Mouse (Mus musculus): Measurements from ENCODE around the gene Hist1h3b. TPM values are rescaled to one million over a fixed set of nuclear protein-coding genes. Genes with fewer than 3 reads are reported as not detected.

Hist1h3b gene
- polyA plus RNA-seq (2012; rRNA removed), result 36.8 and 58.4 TPM in 2 replicates

GRCm38 (mm10) chr13:23752067-23752741 lies at the start of gene Hist1h3b:
Gene Hist1h3b, plus strand, starts transcription at chr13:23752267.

GRCm38 (mm10) chr13:23710374-23711089 lies 41.5 kb upstream of the Hist1h3b start, which contains the start of gene Hfe:
Gene Hfe, minus strand, starts transcription at chr13:23710854.

GRCm38 (mm10) chr13:23738677-23739068 lies 13.4 kb upstream of the Hist1h3b start, which contains the start of gene Hist1h1c:
Gene Hist1h1c, plus strand, starts transcription at chr13:23738808.

GRCm38 (mm10) chr13:23745381-23746161 lies 6.5 kb upstream of the Hist1h3b start, which contains the start of gene Hist1h3c:
Gene Hist1h3c, minus strand, starts transcription at chr13:23745602.

GRCm38 (mm10) chr13:23746201-23747080 lies 5.6 kb upstream of the Hist1h3b start, which contains the start of gene Hist1h2bb:
Gene Hist1h2bb, plus strand, starts transcription at chr13:23746734.

GRCm38 (mm10) chr13:23750839-23751477 lies 1.1 kb upstream of the Hist1h3b start, which contains the start of gene Hist1h2ab:
Gene Hist1h2ab, plus strand, starts transcription at chr13:23751126.

DNA sequence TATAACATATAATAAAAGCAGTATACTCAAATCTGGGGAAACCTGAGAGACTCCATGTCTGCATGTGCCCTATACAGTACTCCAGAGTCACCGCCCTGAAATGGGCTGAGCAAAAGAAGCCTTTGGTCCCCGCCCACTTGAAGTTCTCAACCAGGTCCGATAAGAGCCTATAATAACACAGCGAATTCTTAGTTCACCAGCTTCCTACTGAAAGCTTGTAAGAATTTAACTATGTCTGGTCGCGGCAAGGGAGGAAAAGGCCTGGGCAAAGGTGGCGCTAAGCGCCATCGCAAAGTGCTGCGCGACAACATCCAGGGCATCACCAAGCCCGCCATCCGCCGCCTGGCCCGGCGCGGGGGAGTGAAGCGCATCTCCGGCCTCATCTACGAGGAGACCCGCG lies 4.7 kb downstream of the Hist1h3b start, which contains the start of gene Hist1h4b:
Gene Hist1h4b, plus strand, starts transcription at position 224 of the 400 bp plus-strand sequence.

GRCm38 (mm10) chr13:23760972-23761864 lies 9.2 kb downstream of the Hist1h3b start, which contains the start of gene Hist1h4a:
Gene Hist1h4a, minus strand, starts transcription at chr13:23761230.

DNA sequence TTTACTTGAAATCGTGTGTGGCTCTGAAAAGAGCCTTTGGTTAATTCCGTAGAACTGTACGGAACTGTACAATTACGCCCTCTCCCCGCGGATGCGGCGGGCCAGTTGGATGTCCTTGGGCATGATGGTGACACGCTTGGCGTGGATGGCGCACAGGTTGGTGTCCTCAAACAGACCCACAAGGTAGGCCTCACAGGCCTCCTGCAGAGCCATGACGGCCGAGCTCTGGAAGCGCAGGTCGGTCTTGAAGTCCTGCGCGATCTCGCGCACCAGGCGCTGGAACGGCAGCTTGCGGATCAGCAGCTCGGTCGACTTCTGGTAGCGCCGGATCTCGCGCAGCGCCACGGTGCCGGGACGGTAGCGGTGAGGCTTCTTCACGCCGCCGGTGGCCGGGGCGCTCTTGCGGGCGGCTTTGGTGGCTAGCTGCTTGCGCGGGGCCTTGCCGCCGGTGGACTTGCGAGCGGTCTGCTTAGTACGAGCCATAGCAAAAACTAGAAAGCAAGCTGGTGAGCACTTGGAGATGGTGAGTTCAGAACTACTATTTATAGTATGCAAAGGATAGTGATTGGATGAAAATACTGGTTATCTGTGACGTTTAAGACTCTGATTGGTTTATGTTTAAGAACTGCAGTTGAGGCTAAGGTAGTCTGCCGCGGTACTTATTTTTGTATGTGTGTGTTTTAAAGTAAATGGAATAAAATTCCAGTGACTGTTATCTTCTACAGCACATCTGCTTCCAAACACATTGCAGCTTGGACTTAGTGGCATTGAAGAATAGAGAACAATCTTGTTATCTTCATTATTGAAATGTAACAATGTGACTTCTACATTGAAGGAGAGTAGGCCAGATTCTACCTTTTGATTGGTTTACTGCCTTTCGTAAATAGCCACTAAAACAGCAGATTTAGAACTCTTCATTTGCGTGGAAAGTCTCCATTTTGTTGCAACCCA lies 10.1 kb downstream of the Hist1h3b start, which contains the start of gene Hist1h3a:
Gene Hist1h3a, minus strand, starts transcription at position 516 of the 951 bp plus-strand sequence.

DNA sequence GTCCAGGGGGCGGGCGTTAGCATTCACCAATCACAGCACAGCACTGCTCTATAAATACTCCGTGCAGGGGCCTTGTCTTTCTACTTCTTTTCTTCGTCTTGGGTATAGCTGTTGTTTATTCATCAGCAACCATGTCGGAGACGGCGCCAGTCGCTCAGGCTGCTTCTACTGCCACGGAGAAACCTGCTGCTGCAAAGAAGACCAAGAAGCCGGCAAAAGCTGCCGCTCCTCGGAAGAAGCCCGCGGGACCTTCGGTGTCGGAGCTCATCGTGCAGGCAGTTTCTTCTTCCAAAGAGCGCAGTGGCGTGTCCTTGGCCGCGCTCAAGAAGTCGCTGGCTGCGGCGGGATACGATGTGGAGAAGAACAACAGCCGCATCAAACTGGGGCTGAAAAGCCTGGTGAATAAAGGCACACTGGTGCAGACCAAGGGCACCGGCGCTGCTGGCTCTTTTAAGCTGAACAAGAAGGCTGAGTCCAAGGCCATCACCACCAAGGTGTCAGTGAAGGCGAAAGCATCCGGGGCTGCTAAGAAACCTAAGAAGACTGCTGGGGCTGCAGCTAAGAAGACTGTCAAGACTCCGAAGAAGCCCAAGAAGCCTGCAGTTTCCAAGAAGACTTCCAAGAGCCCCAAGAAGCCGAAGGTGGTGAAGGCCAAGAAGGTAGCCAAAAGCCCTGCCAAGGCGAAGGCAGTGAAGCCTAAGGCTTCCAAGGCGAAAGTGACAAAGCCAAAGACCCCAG lies 11.7 kb downstream of the Hist1h3b start, which contains the start of gene Hist1h1a:
Gene Hist1h1a, plus strand, starts transcription at position 81 of the 738 bp plus-strand sequence.

GRCm38 (mm10) chr13:23769613-23770012 lies 17.5 kb downstream of the Hist1h3b start, which contains the start of gene Trim38:
Gene Trim38, plus strand, starts transcription at chr13:23769913.

Other genes starting within 250 kb of the Hist1h3b start
- gene Hist1h4h, start 221.2 kb upstream of the Hist1h3b start, polyA plus RNA-seq (2012; rRNA removed), result 61.1 and 64.4 TPM in 2 replicates
- 294 and 1,013 TPM in 2 replicates for gene Hist1h2af, start 218.4 kb upstream of the Hist1h3b start, polyA plus RNA-seq (2012; rRNA removed)
- 48.3 and 64.0 TPM in 2 replicates for gene Hist1h3g, start 216.8 kb upstream of the Hist1h3b start, polyA plus RNA-seq (2012; rRNA removed)
- gene Hist1h2bh, start 208.9 kb upstream of the Hist1h3b start, polyA plus RNA-seq (2012; rRNA removed), result 5.4 and 6.9 TPM in 2 replicates
- gene Hist1h3f, start 208.2 kb upstream of the Hist1h3b start, polyA plus RNA-seq (2012; rRNA removed), result 11.5 and 15.6 TPM in 2 replicates
- gene Hist1h4f, start 200.6 kb upstream of the Hist1h3b start, polyA plus RNA-seq (2012; rRNA removed), result 11.2 and 13.2 TPM in 2 replicates
- 0.21 and 0.27 TPM in 2 replicates for gene Hist1h1d, start 199.0 kb upstream of the Hist1h3b start, polyA plus RNA-seq (2012; rRNA removed)
- 47.5 and 78.7 TPM in 2 replicates for gene Hist1h3e, start 189.9 kb upstream of the Hist1h3b start, polyA plus RNA-seq (2012; rRNA removed)
- gene Hist1h2ae, start 181.0 kb upstream of the Hist1h3b start, polyA plus RNA-seq (2012; rRNA removed), result 24.2 and 35.8 TPM in 2 replicates
- gene Hist1h2bg, start 180.9 kb upstream of the Hist1h3b start, polyA plus RNA-seq (2012; rRNA removed), result 52.2 and 87.2 TPM in 2 replicates
- 15.9 and 25.7 TPM in 2 replicates for gene Hist1h2bf, start 178.1 kb upstream of the Hist1h3b start, polyA plus RNA-seq (2012; rRNA removed)
- gene Hist1h2ad, start 177.9 kb upstream of the Hist1h3b start, polyA plus RNA-seq (2012; rRNA removed), result 17.3 and 24.2 TPM in 2 replicates
- 18.4 and 28.3 TPM in 2 replicates for gene Hist1h3d, start 176.5 kb upstream of the Hist1h3b start, polyA plus RNA-seq (2012; rRNA removed)
- gene Hist1h4d, start 170.7 kb upstream of the Hist1h3b start, polyA plus RNA-seq (2012; rRNA removed), result 10.1 and 14.2 TPM in 2 replicates
- 2.6 and 3.4 TPM in 2 replicates for gene Hist1h2be, start 131.1 kb upstream of the Hist1h3b start, polyA plus RNA-seq (2012; rRNA removed)
- 2.3 and 2.7 TPM in 2 replicates for gene Hist1h1e, start 129.7 kb upstream of the Hist1h3b start, polyA plus RNA-seq (2012; rRNA removed)
- 2.6 and 3.1 TPM in 2 replicates for gene Hist1h2ac, start 68.3 kb upstream of the Hist1h3b start, polyA plus RNA-seq (2012; rRNA removed)
- 251 and 289 TPM in 2 replicates for gene Hist1h2bc, start 68.1 kb upstream of the Hist1h3b start, polyA plus RNA-seq (2012; rRNA removed)
- gene Hist1h1t, start 56.5 kb upstream of the Hist1h3b start, polyA plus RNA-seq (2012; rRNA removed), result not detected in 2 replicates
- gene Hist1h4c, start 53.8 kb upstream of the Hist1h3b start, polyA plus RNA-seq (2012; rRNA removed), result 9.0 and 13.0 TPM in 2 replicates
- gene Hfe, start 41.4 kb upstream of the Hist1h3b start, polyA plus RNA-seq (2012; rRNA removed), result 11.5 and 18.9 TPM in 2 replicates
- gene Hist1h1c, start 13.5 kb upstream of the Hist1h3b start, polyA plus RNA-seq (2012; rRNA removed), result 35.1 and 42.3 TPM in 2 replicates
- 43.8 and 64.9 TPM in 2 replicates for gene Hist1h3c, start 6.7 kb upstream of the Hist1h3b start, polyA plus RNA-seq (2012; rRNA removed)
- gene Hist1h2bb, start 5.5 kb upstream of the Hist1h3b start, polyA plus RNA-seq (2012; rRNA removed), result 18.2 and 27.3 TPM in 2 replicates
- gene Hist1h2ab, start 1.1 kb upstream of the Hist1h3b start, polyA plus RNA-seq (2012; rRNA removed), result 36.8 and 63.0 TPM in 2 replicates
- 6.5 and 10.1 TPM in 2 replicates for gene Hist1h4b, start 4.7 kb downstream of the Hist1h3b start, polyA plus RNA-seq (2012; rRNA removed)
- 17.5 and 20.9 TPM in 2 replicates for gene Hist1h4a, start 9.0 kb downstream of the Hist1h3b start, polyA plus RNA-seq (2012; rRNA removed)
- gene Hist1h3a, start 10.1 kb downstream of the Hist1h3b start, polyA plus RNA-seq (2012; rRNA removed), result 37.1 and 48.7 TPM in 2 replicates
- gene Hist1h1a, start 11.4 kb downstream of the Hist1h3b start, polyA plus RNA-seq (2012; rRNA removed), result 0.79 and 1.0 TPM in 2 replicates
- 0.09 TPM in 1 of 2 replicates, not detected in the other for gene Trim38, start 17.6 kb downstream of the Hist1h3b start, polyA plus RNA-seq (2012; rRNA removed)
- gene Slc17a2, start 54.7 kb downstream of the Hist1h3b start, polyA plus RNA-seq (2012; rRNA removed), result 0.09 TPM in 1 of 2 replicates, not detected in the other
- gene Slc17a3, start 87.2 kb downstream of the Hist1h3b start, polyA plus RNA-seq (2012; rRNA removed), result not detected in 2 replicates
- not detected in 2 replicates for gene Slc17a1, start 115.5 kb downstream of the Hist1h3b start, polyA plus RNA-seq (2012; rRNA removed)
- 0.09 TPM in 1 of 2 replicates, not detected in the other for gene Slc17a4, start 162.7 kb downstream of the Hist1h3b start, polyA plus RNA-seq (2012; rRNA removed)
- gene Hist1h2ba, start 181.9 kb downstream of the Hist1h3b start, polyA plus RNA-seq (2012; rRNA removed), result not detected in 2 replicates
- gene Hist1h2aa, start 182.2 kb downstream of the Hist1h3b start, polyA plus RNA-seq (2012; rRNA removed), result 2.5 and 4.9 TPM in 2 replicates
- gene Scgn, start 238.9 kb downstream of the Hist1h3b start, polyA plus RNA-seq (2012; rRNA removed), result not detected in 2 replicates